Mouse (Mus musculus): ENCODE measurements around the gene Fam133b.

GRCm38 (mm10) chr5:3500957-3501563 is 42.6 kb upstream of the Fam133b start:
- no peak for TF ChIP-seq CTCF (IDR thresholded peaks at IDR 0.05; ENCODE audit: control insufficient read depth, insufficient read depth, low read length)
- TF ChIP-seq POLR2A (IDR thresholded peaks at IDR 0.05; ENCODE audit: borderline replicate concordance, control insufficient read depth, low read depth, low read length): no peak
